Mouse (Mus musculus): ENCODE data around the gene Slc26a6. TPM values are rescaled to one million over a fixed set of nuclear protein-coding genes. Genes with fewer than 3 reads are reported as not detected.

Gene Slc26a6
- polyA plus RNA-seq, 1 experiment from 2014 or later, result 12.8 TPM

Small RNA genes lying within 50 kb of the gene (microRNA-seq; reads per million reads assigned to microRNA genes)
- not detected for gene Gm23156

Other genes with a start within 250 kb of the Slc26a6 start
- gene Arih2, start 203.9 kb upstream of the Slc26a6 start, polyA plus RNA-seq (2015; fragmentation: Nextera tagmentation; extraction: Ambion mirVana), result 42.0 and 43.5 TPM in 2 replicates
- 40.5 and 51.1 TPM in 2 replicates for gene Slc25a20, start 191.2 kb upstream of the Slc26a6 start, polyA plus RNA-seq (2015; fragmentation: Nextera tagmentation; extraction: Ambion mirVana)
- gene Prkar2a, start 164.0 kb upstream of the Slc26a6 start, polyA plus RNA-seq (2015; fragmentation: Nextera tagmentation; extraction: Ambion mirVana), result 32.9 and 39.3 TPM in 2 replicates
- gene Ip6k2, start 69.5 kb upstream of the Slc26a6 start, polyA plus RNA-seq (2015; fragmentation: Nextera tagmentation; extraction: Ambion mirVana), result 71.3 and 81.9 TPM in 2 replicates
- 10.5 and 13.0 TPM in 2 replicates for gene Nckipsd, start 44.9 kb upstream of the Slc26a6 start, polyA plus RNA-seq (2015; fragmentation: Nextera tagmentation; extraction: Ambion mirVana)
- 0.94 and 1.2 TPM in 2 replicates for gene Celsr3, start 27.0 kb upstream of the Slc26a6 start, polyA plus RNA-seq (2015; fragmentation: Nextera tagmentation; extraction: Ambion mirVana)
- not detected in 2 replicates for gene Tmem89, start 61.3 kb downstream of the Slc26a6 start, polyA plus RNA-seq (2015; fragmentation: Nextera tagmentation; extraction: Ambion mirVana)
- gene Uqcrc1, start 83.3 kb downstream of the Slc26a6 start, polyA plus RNA-seq (2015; fragmentation: Nextera tagmentation; extraction: Ambion mirVana), result 499 and 511 TPM in 2 replicates
- gene Col7a1, start 100.3 kb downstream of the Slc26a6 start, polyA plus RNA-seq (2015; fragmentation: Nextera tagmentation; extraction: Ambion mirVana), result 5.9 and 6.6 TPM in 2 replicates
- 0.12 and 0.19 TPM in 2 replicates for gene Ucn2, start 132.7 kb downstream of the Slc26a6 start, polyA plus RNA-seq (2015; fragmentation: Nextera tagmentation; extraction: Ambion mirVana)
- 9.6 and 10.2 TPM in 2 replicates for gene Pfkfb4, start 138.5 kb downstream of the Slc26a6 start, polyA plus RNA-seq (2015; fragmentation: Nextera tagmentation; extraction: Ambion mirVana)
- 104 and 107 TPM in 2 replicates for gene Shisa5, start 185.3 kb downstream of the Slc26a6 start, polyA plus RNA-seq (2015; fragmentation: Nextera tagmentation; extraction: Ambion mirVana)
- 12.7 and 14.4 TPM in 2 replicates for gene Trex1, start 206.5 kb downstream of the Slc26a6 start, polyA plus RNA-seq (2015; fragmentation: Nextera tagmentation; extraction: Ambion mirVana)
- gene Atrip, start 220.8 kb downstream of the Slc26a6 start, polyA plus RNA-seq (2015; fragmentation: Nextera tagmentation; extraction: Ambion mirVana), result 24.7 and 26.1 TPM in 2 replicates
- gene Ccdc51, start 229.2 kb downstream of the Slc26a6 start, polyA plus RNA-seq (2015; fragmentation: Nextera tagmentation; extraction: Ambion mirVana), result 14.7 and 16.3 TPM in 2 replicates
- 586 and 587 TPM in 2 replicates for gene Tma7, start 229.3 kb downstream of the Slc26a6 start, polyA plus RNA-seq (2015; fragmentation: Nextera tagmentation; extraction: Ambion mirVana)
- gene Plxnb1, start 242.1 kb downstream of the Slc26a6 start, polyA plus RNA-seq (2015; fragmentation: Nextera tagmentation; extraction: Ambion mirVana), result 12.8 and 13.3 TPM in 2 replicates

Measured in stomach, embryonic 15.5 days (tissue).